Mouse (Mus musculus): ENCODE results near the gene Usp48. TPM values are rescaled to one million over a fixed set of nuclear protein-coding genes. Genes with fewer than 3 reads are reported as not detected.

Usp48 gene
- polyA plus RNA-seq, 2 experiments: 25.9 to 27.4 TPM

- Histone ChIP-seq H3K4me3 (ENCODE audit: insufficient read depth in 1 of 2, low read depth in 2 of 2, low read length in 2 of 2) (peak overlapping the region; percentile 76 to 79), H3K27me3 (ENCODE audit: control insufficient read depth, insufficient read depth, low read length) (no peaks in the 10 kb centered on the region), H3K36me3 (replicated peaks; ENCODE audit: control insufficient read depth, insufficient read depth, low read depth) (no peaks in the 10 kb centered on the region), H3K4me1 (replicated peaks; ENCODE audit: control insufficient read depth in 2 of 2, insufficient read depth in 2 of 2, low read length in 1 of 2) (peaks cover 23 to 26% of the 10 kb centered on the region in 2 experiments), H3K27ac (peak overlapping the region; percentile 98), H3K9me3 (ENCODE audit: control insufficient read depth, low read length) (no peaks in the 10 kb centered on the region), H3K9ac (replicated peaks) (peak overlapping the region; percentile 73), H3K4me2 (ENCODE audit: low read depth) (peak overlapping the region; percentile 78)
- TF ChIP-seq CTCF (IDR thresholded peaks at IDR 0.05; ENCODE audit: low read depth) (no peak), EP300 (IDR thresholded peaks at IDR 0.05; ENCODE audit: low read depth) (no peak)
- DNase-seq (ENCODE audit: low read depth in 3 of 3, low spot score in 3 of 3): peak; percentile 47 to 72 (median 55)
- ATAC-seq (ENCODE audit: insufficient read depth): peak; percentile 47
- WGBS (ENCODE audit: insufficient replicate concordance): 1% methylated on average over 40 of the region's 40 CpGs
Observed at GRCm38 (mm10) chr4:137594496-137595270, 1.1 kb downstream of the Usp48 start.

GRCm38 (mm10) chr4:137597098-137597630, 3.6 kb downstream of the Usp48 start:
- Histone ChIP-seq H3K9me3 (ENCODE audit: control insufficient read depth, low read length) (no peaks in the 10 kb centered on the region), H3K36me3 (replicated peaks; ENCODE audit: control insufficient read depth, insufficient read depth, low read depth) (no peaks in the 10 kb centered on the region), H3K27ac (no peak overlapping the region), H3K4me1 (replicated peaks; ENCODE audit: control insufficient read depth in 2 of 2, insufficient read depth in 2 of 2, low read length in 1 of 2) (peaks cover 27 to 36% of the 10 kb centered on the region in 2 experiments), H3K4me2 (ENCODE audit: low read depth) (no peak overlapping the region; the same call in 1 of the 2 replicates), H3K27me3 (ENCODE audit: control insufficient read depth, insufficient read depth, low read length) (no peaks in the 10 kb centered on the region), H3K4me3 (ENCODE audit: insufficient read depth in 1 of 2, low read depth in 2 of 2, low read length in 2 of 2) (no peak overlapping the region), H3K9ac (replicated peaks) (peak overlapping the region; percentile 27; the same call in 1 of the 2 replicates)
- ATAC-seq (ENCODE audit: insufficient read depth): no peak
- no peak for DNase-seq (ENCODE audit: low read depth in 3 of 3, low spot score in 3 of 3)
- WGBS (ENCODE audit: insufficient replicate concordance): 80% methylated on average over 4 of the region's 4 CpGs
- TF ChIP-seq CTCF (IDR thresholded peaks at IDR 0.05; ENCODE audit: low read depth): no peak
- TF ChIP-seq EP300 (IDR thresholded peaks at IDR 0.05; ENCODE audit: low read depth): no peak

GRCm38 (mm10) chr4:137598577-137598976, 5.0 kb downstream of the Usp48 start:
- Histone ChIP-seq H3K27me3 (ENCODE audit: control insufficient read depth, insufficient read depth, low read length) (no peaks in the 10 kb centered on the region), H3K9me3 (ENCODE audit: control insufficient read depth, low read length) (no peaks in the 10 kb centered on the region), H3K9ac (replicated peaks) (peak overlapping the region; percentile 31; the same call in 1 of the 2 replicates), H3K4me3 (ENCODE audit: insufficient read depth in 1 of 2, low read depth in 2 of 2, low read length in 2 of 2) (no peak overlapping the region), H3K36me3 (replicated peaks; ENCODE audit: control insufficient read depth, insufficient read depth, low read depth) (no peaks in the 10 kb centered on the region), H3K27ac (no peak overlapping the region), H3K4me2 (ENCODE audit: low read depth) (no peak overlapping the region; the same call in 1 of the 2 replicates), H3K4me1 (replicated peaks; ENCODE audit: control insufficient read depth in 2 of 2, insufficient read depth in 2 of 2, low read length in 1 of 2) (peaks cover 35 to 46% of the 10 kb centered on the region in 2 experiments)
- TF ChIP-seq CTCF (IDR thresholded peaks at IDR 0.05; ENCODE audit: low read depth) (no peak), EP300 (IDR thresholded peaks at IDR 0.05; ENCODE audit: low read depth) (no peak)
- DNase-seq (ENCODE audit: low read depth in 3 of 3, low spot score in 3 of 3) (no peak), ATAC-seq (ENCODE audit: insufficient read depth) (no peak)
- 77% methylated on average over 5 of the region's 5 CpGs for WGBS (ENCODE audit: insufficient replicate concordance)

GRCm38 (mm10) chr4:137603449-137604171, 10.1 kb downstream of the Usp48 start:
- Histone ChIP-seq H3K27me3 (ENCODE audit: control insufficient read depth, insufficient read depth, low read length) (no peaks in the 10 kb centered on the region), H3K9me3 (ENCODE audit: control insufficient read depth, low read length) (no peaks in the 10 kb centered on the region), H3K4me1 (replicated peaks; ENCODE audit: control insufficient read depth in 2 of 2, insufficient read depth in 2 of 2, low read length in 1 of 2) (peaks cover 20 to 33% of the 10 kb centered on the region in 2 experiments), H3K36me3 (replicated peaks; ENCODE audit: control insufficient read depth, insufficient read depth, low read depth) (peaks cover 31% of the 10 kb centered on the region), H3K9ac (replicated peaks) (0 out of 2 replicates have a peak overlapping the region, but pooled peaks have one; percentile 23), H3K4me2 (ENCODE audit: low read depth) (peak overlapping the region; percentile 4; the same call in 1 of the 2 replicates), H3K27ac (no peak overlapping the region), H3K4me3 (ENCODE audit: insufficient read depth in 1 of 2, low read depth in 2 of 2, low read length in 2 of 2) (no peak overlapping the region)
- no peak for DNase-seq (ENCODE audit: low read depth in 3 of 3, low spot score in 3 of 3)
- no peak for ATAC-seq (ENCODE audit: insufficient read depth)
- WGBS (ENCODE audit: insufficient replicate concordance): 22% methylated on average over 11 of the region's 11 CpGs
- TF ChIP-seq EP300 (IDR thresholded peaks at IDR 0.05; ENCODE audit: low read depth): no peak
- TF ChIP-seq CTCF (IDR thresholded peaks at IDR 0.05; ENCODE audit: low read depth): no peak

All from liver, embryonic 14.5 days (tissue).